In genomic region chr9:57552139-57552887, GRCm38 (mm10) we compare ENCODE assay signal across 8 mouse cellular contexts. TPM values are rescaled to one million over a fixed set of nuclear protein-coding genes. Genes with fewer than 3 reads are reported as not detected.
DNase-seq lines count a peak whose midpoint lies in the region; ATAC-seq and TF ChIP-seq lines count a peak whose summit lies in the region.

Gene Mpi (minus strand): TSS chr9:57552763.

- peak within 1 kb of the TSS; percentile 74 for H3K9ac ChIP-seq in forebrain, embryonic 12.5 days
- peak within 1 kb of the TSS; percentile 75 for H3K9ac ChIP-seq in heart, postnatal 0 days (replicated peaks; ENCODE audit: low read depth, low read length)

- TF ChIP-seq EP300 in heart, postnatal 0 days (IDR thresholded peaks at IDR 0.05; ENCODE audit: low read depth) = no peak

- peak within 1 kb of the TSS; percentile 82 for H3K4me3 ChIP-seq in E14TG2a.4 (replicated peaks; ENCODE audit: low read length)
- peak within 1 kb of the TSS; percentile 72 for H3K4me3 ChIP-seq in forebrain, embryonic 12.5 days (replicated peaks)
- H3K4me3 ChIP-seq in heart, postnatal 0 days (ENCODE audit: low read depth, low read length) = peak within 1 kb of the TSS; percentile 67

- peaks cover 40% of the 10 kb centered on the region for H3K36me3 ChIP-seq in E14TG2a.4 (ENCODE audit: insufficient read depth, low read length)
- peaks cover 35% of the 10 kb centered on the region for H3K36me3 ChIP-seq in forebrain, embryonic 12.5 days (replicated peaks)
- H3K36me3 ChIP-seq in heart, postnatal 0 days (replicated peaks; ENCODE audit: control insufficient read depth, insufficient read depth, low read length) = peaks cover 18% of the 10 kb centered on the region

- peak; percentile 72 for ATAC-seq in forebrain, embryonic 12.5 days (ENCODE audit: low FRiP score)
- ATAC-seq in heart, postnatal 0 days (ENCODE audit: insufficient read depth, low read depth) = peak; percentile 31; the same call in 1 of the 2 replicates
- ATAC-seq in neutrophil, adult 5-6 weeks (ENCODE audit: extremely low read depth, insufficient number of reproducible peaks, low FRiP score, poor library complexity, severe bottlenecking) = no peak

- peaks cover 24% of the 10 kb centered on the region for H3K9me3 ChIP-seq in E14TG2a.4 (ENCODE audit: low read length)
- H3K9me3 ChIP-seq in forebrain, embryonic 12.5 days = no peaks in the 10 kb centered on the region
- H3K9me3 ChIP-seq in heart, postnatal 0 days (replicated peaks; ENCODE audit: control insufficient read depth, low read length) = no peaks in the 10 kb centered on the region

- H3K27me3 ChIP-seq in E14TG2a.4 (ENCODE audit: insufficient read depth, low read length) = no peaks in the 10 kb centered on the region
- H3K27me3 ChIP-seq in forebrain, embryonic 12.5 days = no peaks in the 10 kb centered on the region
- no peaks in the 10 kb centered on the region for H3K27me3 ChIP-seq in heart, postnatal 0 days (ENCODE audit: control insufficient read depth, insufficient read depth, low read length)

- H3K4me2 ChIP-seq in forebrain, embryonic 12.5 days = peak within 1 kb of the TSS; percentile 85
- H3K4me2 ChIP-seq in heart, postnatal 0 days (ENCODE audit: low read depth, low read length) = peak within 1 kb of the TSS; percentile 75

- TF ChIP-seq CTCF in E14TG2a.4 (conservative IDR thresholded peaks at IDR 0.05; ENCODE audit: low read length) = no peak
- no peak for TF ChIP-seq CTCF in heart, postnatal 0 days (IDR thresholded peaks at IDR 0.05; ENCODE audit: low read depth)

- peak; percentile 34 for DNase-seq in c-Kit-positive CD71-negative TER-119-negative erythroid progenitor cells, embryonic 14.5 days (ENCODE audit: low read depth)
- DNase-seq in heart, postnatal 0 days (ENCODE audit: low spot score) = peak; percentile 73
- peak; percentile 71 to 87 for DNase-seq in kidney, postnatal 36 days
- peak; percentile 67 to 71 for DNase-seq in lung, adult 18-20 months
- DNase-seq in thymus, postnatal 25 days = peak; percentile 58

- 3% methylated on average over 28 of the region's 28 CpGs for WGBS in forebrain, embryonic 12.5 days
- WGBS in heart, postnatal 0 days = 3% methylated on average over 28 of the region's 28 CpGs

- peaks cover 67% of the 10 kb centered on the region for H3K4me1 ChIP-seq in E14TG2a.4 (replicated peaks; ENCODE audit: low read depth, low read length)
- H3K4me1 ChIP-seq in forebrain, embryonic 12.5 days = peaks cover 18% of the 10 kb centered on the region
- H3K4me1 ChIP-seq in heart, postnatal 0 days (ENCODE audit: control insufficient read depth, insufficient read depth) = peaks cover 36% of the 10 kb centered on the region

- no peak within 1 kb of the TSS for H3K27ac ChIP-seq in forebrain, embryonic 12.5 days
- H3K27ac ChIP-seq in heart, postnatal 0 days (ENCODE audit: low read depth) = 0 out of 2 replicates have a peak within 1 kb of the TSS, but pooled peaks have one; percentile 16

RNA-seq across cellular contexts. Expression of gene Mpi, which starts in this region (rescaled TPM):
- 62.3 and 62.5 TPM in 2 replicates for polyA plus RNA-seq in forebrain, embryonic 12.5 days (2016; fragmentation: Nextera tagmentation; extraction: Ambion mirVana)
- total RNA-seq in heart, postnatal 0 days (2014; rRNA removed; ENCODE audit: low replicate concordance) = 130 TPM in 2 replicates
- polyA plus RNA-seq in heart, postnatal 0 days (2015; fragmentation: Nextera tagmentation; extraction: Ambion mirVana) = 97.7 and 99.1 TPM in 2 replicates
- 8.1 and 11.9 TPM in 2 replicates for total RNA-seq in neutrophil, adult 5-6 weeks (2017)

Comparison
In these comparisons a context has a peak if more than half of its experiments do, and no peak if none do; other contexts are left out.
1. RNA of gene Mpi (total RNA-seq): 130 TPM in heart, postnatal 0 days; 8.1 to 11.9 TPM in neutrophil, adult 5-6 weeks; every median in the first group is over 10 times any median in the second.
2. Peak in every context shown above with its lines, with median percentiles within 50 percentile points of each other: H3K4me3 ChIP-seq and DNase-seq.